Mouse (Mus musculus) spleen, adult 2 months (tissue): ENCODE data around the gene Ankrd44.

Source experiments
- CTCF ChIP-seq: fragments of 200-500 bp; IDR thresholded peaks from 2 replicates; pipeline ENCODE4 v1.5.1; 2011; ENCODE audit warnings: mild to moderate bottlenecking, inconsistent platforms; ENCODE audit not compliant: insufficient read depth, insufficient read length, insufficient replicate concordance; ENCODE audit errors: extremely low read depth
- POLR2A ChIP-seq: fragments of 200-500 bp; IDR thresholded peaks from 2 replicates; pipeline ENCODE4 v1.6.1; 2011; ENCODE audit warnings: low read depth, low read length, inconsistent platforms

GRCm38 (mm10) chr1:54877423-54878073 lies 48.6 kb downstream of the Ankrd44 start:
- TF ChIP-seq CTCF (no peak), POLR2A (no peak)
